Mouse (Mus musculus) forebrain, embryonic 12.5 days (tissue): Measurements from ENCODE around the gene Dnajc11. TPM values are rescaled to one million over a fixed set of nuclear protein-coding genes. Genes with fewer than 3 reads are reported as not detected.

ENCODE experiments used
- ATAC-seq: fragments of 200-750 bp; cut with Nextera tagmentation; 2 replicates; pipeline ENCODE4 v1.8.0; 2017; ENCODE audit warnings: moderate TSS enrichment; ENCODE audit not compliant: low FRiP score
- H3K27ac ChIP-seq: fragments of 300-500 bp; sonication (generic); 2 replicates; pipeline ENCODE4 v1.5.1; 2016; ENCODE audit warnings: mild to moderate bottlenecking
- H3K27me3 ChIP-seq: fragments of 300-500 bp; sonication (generic); 2 replicates; pipeline ENCODE4 v1.6.1; 2016; ENCODE audit warnings: mild to moderate bottlenecking
- H3K36me3 ChIP-seq: fragments of 300-500 bp; sonication (generic); replicated peaks from 2 replicates; pipeline ENCODE4 v1.6.1; 2016; ENCODE audit warnings: mild to moderate bottlenecking
- H3K4me1 ChIP-seq: fragments of 300-500 bp; sonication (generic); 2 replicates; pipeline ENCODE4 v1.6.1; 2016
- H3K4me2 ChIP-seq: fragments of 300-500 bp; sonication (generic); 2 replicates; pipeline ENCODE4 v1.6.1; 2016; ENCODE audit warnings: mild to moderate bottlenecking, moderate library complexity
- H3K4me3 ChIP-seq: fragments of 300-500 bp; sonication (generic); replicated peaks from 2 replicates; pipeline ENCODE4 v1.5.1; 2016; ENCODE audit warnings: mild to moderate bottlenecking
- H3K9ac ChIP-seq: fragments of 300-500 bp; sonication (generic); 2 replicates; pipeline ENCODE4 v1.6.1; 2016; ENCODE audit warnings: mild to moderate bottlenecking
- H3K9me3 ChIP-seq: fragments of 300-500 bp; sonication (generic); 2 replicates; pipeline ENCODE4 v1.6.1; 2016
- WGBS: fragments of 180-500 bp; shearing (Covaris S2); methylation state at CpG from one replicate; pipeline ENCODE4 v1.1.7; 2016; 5-methylcytosine and 5-hydroxymethylcytosine counted together
- polyA plus RNA-seq: library from polyadenylated mRNA; unstranded; fragments of >200 nt; fragmentation: Nextera tagmentation; extraction: Ambion mirVana; gene quantifications from 2 replicates; pipeline ENCODE4 v1.2.1, GENCODE M21; 2016

The Dnajc11 gene
- polyA plus RNA-seq, 1 experiment from 2014 or later: 89.0 TPM

GRCm38 (mm10) chr4:151994228-151995171 is 61.0 kb downstream of the Dnajc11 start:
- H3K27ac ChIP-seq: peak overlapping the region; percentile 75
- H3K4me1 ChIP-seq: peaks cover 21% of the 10 kb centered on the region
- no peaks in the 10 kb centered on the region for H3K9me3 ChIP-seq
- 1% methylated on average over 61 of the region's 61 CpGs for WGBS
- H3K4me2 ChIP-seq: peak overlapping the region; percentile 80
- H3K9ac ChIP-seq: peak overlapping the region; percentile 87
- H3K4me3 ChIP-seq: peak overlapping the region; percentile 98
- peak; percentile 5; the same call in 1 of the 2 replicates for ATAC-seq
- H3K36me3 ChIP-seq: peaks cover 27% of the 10 kb centered on the region
- H3K27me3 ChIP-seq: 0 out of 2 replicates have a peak, but pooled peaks cover 4% of the 10 kb centered on the region

GRCm38 (mm10) chr4:151995371-151996172 is 62.1 kb downstream of the Dnajc11 start:
- under 1% methylated on average over 69 of the region's 111 CpGs for WGBS
- peak overlapping the region; percentile 87 for H3K9ac ChIP-seq
- peak overlapping the region; percentile 80 for H3K4me2 ChIP-seq
- H3K4me1 ChIP-seq: peaks cover 21% of the 10 kb centered on the region
- peak overlapping the region; percentile 98 for H3K4me3 ChIP-seq
- H3K27me3 ChIP-seq: 0 out of 2 replicates have a peak, but pooled peaks cover 4% of the 10 kb centered on the region
- H3K9me3 ChIP-seq: no peaks in the 10 kb centered on the region
- ATAC-seq: peak; percentile 69
- H3K27ac ChIP-seq: peak overlapping the region; percentile 75
- H3K36me3 ChIP-seq: peaks cover 23% of the 10 kb centered on the region

- WGBS: under 1% methylated on average over 84 of the region's 94 CpGs
- Histone ChIP-seq H3K27ac (peak within 1 kb of the TSS; percentile 85), H3K9ac (peak within 1 kb of the TSS; percentile 87), H3K27me3 (0 out of 2 replicates have a peak, but pooled peaks cover 4% of the 10 kb centered on the region), H3K9me3 (no peaks in the 10 kb centered on the region), H3K4me1 (peaks cover 21% of the 10 kb centered on the region), H3K4me3 (peak within 1 kb of the TSS; percentile 98), H3K36me3 (peaks cover 15% of the 10 kb centered on the region), H3K4me2 (peak within 1 kb of the TSS; percentile 80)
- peak; percentile 97 for ATAC-seq
These were observed 62.9 kb downstream of the Dnajc11 start, which contains the start of gene Phf13 for GRCm38 (mm10) chr4:151996173-151996950. Gene Phf13, minus strand, starts transcription at chr4:151996258.

GRCm38 (mm10) chr4:151996951-151997222 is 63.4 kb downstream of the Dnajc11 start:
- peaks cover 10% of the 10 kb centered on the region for H3K36me3 ChIP-seq

GRCm38 (mm10) chr4:151997701-151998100 is 64.2 kb downstream of the Dnajc11 start:
- Histone ChIP-seq H3K9ac (no peak overlapping the region), H3K4me3 (peak overlapping the region; percentile 98; the same call in 1 of the 2 replicates), H3K4me2 (peak overlapping the region; percentile 80; the same call in 1 of the 2 replicates), H3K9me3 (no peaks in the 10 kb centered on the region), H3K36me3 (peaks cover 2% of the 10 kb centered on the region; the same call in 1 of the 2 replicates), H3K27me3 (0 out of 2 replicates have a peak, but pooled peaks cover 4% of the 10 kb centered on the region), H3K27ac (no peak overlapping the region), H3K4me1 (peaks cover 21% of the 10 kb centered on the region)
- WGBS: 71% methylated on average over 3 of the region's 3 CpGs
- no peak for ATAC-seq

More at GRCm38 (mm10) chr4:151996951-151997222, 63.4 kb downstream of the Dnajc11 start:
- Histone ChIP-seq H3K9ac (peak overlapping the region; percentile 77), H3K4me1 (peaks cover 21% of the 10 kb centered on the region), H3K9me3 (no peaks in the 10 kb centered on the region), H3K4me2 (peak overlapping the region; percentile 80), H3K27me3 (0 out of 2 replicates have a peak, but pooled peaks cover 4% of the 10 kb centered on the region), H3K4me3 (peak overlapping the region; percentile 98), H3K27ac (peak overlapping the region; percentile 85)
- ATAC-seq: no peak
- 6% methylated on average over 13 of the region's 13 CpGs for WGBS

GRCm38 (mm10) chr4:151999481-151999880 is 66.0 kb downstream of the Dnajc11 start:
- H3K4me1 ChIP-seq: peaks cover 7% of the 10 kb centered on the region
- 69% methylated on average over 3 of the region's 3 CpGs for WGBS
- no peak for ATAC-seq
- no peak overlapping the region for H3K4me2 ChIP-seq
- H3K27me3 ChIP-seq: no peaks in the 10 kb centered on the region
- H3K4me3 ChIP-seq: no peak overlapping the region
- no peak overlapping the region for H3K27ac ChIP-seq
- H3K9me3 ChIP-seq: no peaks in the 10 kb centered on the region
- H3K9ac ChIP-seq: no peak overlapping the region
- no peaks in the 10 kb centered on the region for H3K36me3 ChIP-seq

- no peak for ATAC-seq
- H3K9me3 ChIP-seq: no peaks in the 10 kb centered on the region
- 64% methylated on average over 4 of the region's 4 CpGs for WGBS
These were observed 67.4 kb downstream of the Dnajc11 start for GRCm38 (mm10) chr4:152000906-152001305.

GRCm38 (mm10) chr4:152001335-152001734 is 67.8 kb downstream of the Dnajc11 start:
- Histone ChIP-seq H3K27ac (no peak overlapping the region), H3K4me3 (no peak overlapping the region), H3K9ac (no peak overlapping the region), H3K36me3 (no peaks in the 10 kb centered on the region), H3K27me3 (peaks cover 2% of the 10 kb centered on the region; the same call in 1 of the 2 replicates), H3K9me3 (no peaks in the 10 kb centered on the region), H3K4me2 (no peak overlapping the region), H3K4me1 (peaks cover 5% of the 10 kb centered on the region)
- 73% methylated on average over 4 of the region's 4 CpGs for WGBS
- no peak for ATAC-seq

More at GRCm38 (mm10) chr4:152000906-152001305, 67.4 kb downstream of the Dnajc11 start:
- no peaks in the 10 kb centered on the region for H3K36me3 ChIP-seq
- peaks cover 5% of the 10 kb centered on the region for H3K4me1 ChIP-seq
- no peak overlapping the region for H3K27ac ChIP-seq
- H3K4me3 ChIP-seq: no peak overlapping the region
- H3K9ac ChIP-seq: no peak overlapping the region
- H3K4me2 ChIP-seq: no peak overlapping the region
- no peaks in the 10 kb centered on the region for H3K27me3 ChIP-seq

GRCm38 (mm10) chr4:152002063-152002462 is 68.6 kb downstream of the Dnajc11 start:
- no peaks in the 10 kb centered on the region for H3K9me3 ChIP-seq
- H3K4me2 ChIP-seq: no peak overlapping the region
- no peak for ATAC-seq
- no peaks in the 10 kb centered on the region for H3K36me3 ChIP-seq
- H3K4me3 ChIP-seq: no peak overlapping the region
- no peak overlapping the region for H3K27ac ChIP-seq
- peaks cover 4% of the 10 kb centered on the region for H3K4me1 ChIP-seq
- peaks cover 10% of the 10 kb centered on the region for H3K27me3 ChIP-seq
- WGBS: 98% methylated on average over 3 of the region's 3 CpGs
- no peak overlapping the region for H3K9ac ChIP-seq

GRCm38 (mm10) chr4:152006137-152006536 is 72.6 kb downstream of the Dnajc11 start:
- H3K4me2 ChIP-seq: no peak overlapping the region
- 78% methylated on average over 6 of the region's 6 CpGs for WGBS
- H3K27ac ChIP-seq: no peak overlapping the region
- H3K4me1 ChIP-seq: peaks cover 36% of the 10 kb centered on the region
- no peaks in the 10 kb centered on the region for H3K36me3 ChIP-seq
- no peak overlapping the region for H3K9ac ChIP-seq
- H3K9me3 ChIP-seq: no peaks in the 10 kb centered on the region
- H3K4me3 ChIP-seq: no peak overlapping the region
- peaks cover 47% of the 10 kb centered on the region for H3K27me3 ChIP-seq
- ATAC-seq: no peak

GRCm38 (mm10) chr4:152006812-152007211 is 73.3 kb downstream of the Dnajc11 start:
- H3K9ac ChIP-seq: no peak overlapping the region
- H3K4me2 ChIP-seq: no peak overlapping the region
- ATAC-seq: no peak
- H3K4me1 ChIP-seq: peaks cover 40% of the 10 kb centered on the region
- H3K27ac ChIP-seq: no peak overlapping the region
- H3K9me3 ChIP-seq: no peaks in the 10 kb centered on the region
- H3K36me3 ChIP-seq: no peaks in the 10 kb centered on the region
- 23% methylated on average over 3 of the region's 3 CpGs for WGBS
- H3K27me3 ChIP-seq: peaks cover 51% of the 10 kb centered on the region
- H3K4me3 ChIP-seq: no peak overlapping the region
